Mouse (Mus musculus) liver, embryonic 14.5 days (tissue): ENCODE measurements around the gene Atxn7l1. TPM values are rescaled to one million over a fixed set of nuclear protein-coding genes. Genes with fewer than 3 reads are reported as not detected.

Source experiments
- ATAC-seq: fragments of 200-750 bp; cut with Nextera tagmentation; 2 replicates; pipeline ENCODE4 v1.8.0; 2017; ENCODE audit warnings: moderate number of reproducible peaks, mild to moderate bottlenecking, moderate library complexity; ENCODE audit not compliant: insufficient read depth
- DNase-seq, 3 experiments: peaks; one replicate each; pipeline ENCODE4 v3.0.0-alpha.2; 2012 to 2013; ENCODE audit warnings: low read depth in 3 of 3, low spot score in 3 of 3
- H3K27ac ChIP-seq: fragments of 300-500 bp; sonication (generic); 2 replicates; pipeline ENCODE4 v1.5.1; 2014; ENCODE audit warnings: moderate library complexity, mild to moderate bottlenecking, control low read depth, inconsistent platforms
- H3K27me3 ChIP-seq: fragments of 300-500 bp; sonication (generic); 2 replicates; pipeline ENCODE4 v1.6.1; 2014; ENCODE audit warnings: mild to moderate bottlenecking, low read length, moderate library complexity; ENCODE audit not compliant: control insufficient read depth, insufficient read depth
- H3K36me3 ChIP-seq: fragments of 300-500 bp; sonication (generic); replicated peaks from 2 replicates; pipeline ENCODE4 v1.6.1; 2014; ENCODE audit warnings: low read depth; ENCODE audit not compliant: control insufficient read depth, insufficient read depth
- H3K4me1 ChIP-seq, 2 experiments: fragments of 200-500 bp in 1 of 2; fragments of 300-500 bp in 1 of 2; sonication (generic) in 1 of 2; replicated peaks; 2 replicates each; pipeline ENCODE4 v1.6.1; 2012 to 2014; ENCODE audit warnings: antibody characterized with exemption in 1 of 2, inconsistent platforms in 1 of 2, low read length in 1 of 2; ENCODE audit not compliant: control insufficient read depth in 2 of 2, insufficient read depth in 2 of 2
- H3K4me2 ChIP-seq: fragments of 300-500 bp; sonication (generic); 2 replicates; pipeline ENCODE4 v1.6.1; 2014; ENCODE audit warnings: low read depth, mild to moderate bottlenecking, control low read depth, moderate library complexity
- H3K4me3 ChIP-seq, 2 experiments: fragments of 200-500 bp in 1 of 2; fragments of 300-500 bp in 1 of 2; sonication (generic) in 1 of 2; 2 replicates each; pipeline ENCODE4 v1.5.1; 2012 to 2014; ENCODE audit warnings: low read depth in 2 of 2, low read length in 2 of 2, mild to moderate bottlenecking in 2 of 2, control low read depth in 1 of 2, inconsistent platforms in 1 of 2, moderate library complexity in 1 of 2; ENCODE audit not compliant: insufficient read depth in 1 of 2
- H3K9ac ChIP-seq: fragments of 300-500 bp; sonication (generic); replicated peaks from 2 replicates; pipeline ENCODE4 v1.6.1; 2014; ENCODE audit warnings: mild to moderate bottlenecking, control low read depth, moderate library complexity
- H3K9me3 ChIP-seq: fragments of 300-500 bp; sonication (generic); 2 replicates; pipeline ENCODE4 v1.6.1; 2016; ENCODE audit warnings: low read length, mixed read lengths; ENCODE audit not compliant: control insufficient read depth
- CTCF ChIP-seq: IDR thresholded peaks from 2 replicates; pipeline ENCODE4 v1.5.1; 2016; ENCODE audit warnings: antibody characterized with exemption, low read depth, control low read depth
- EP300 ChIP-seq: IDR thresholded peaks from 2 replicates; pipeline ENCODE4 v1.6.1; 2016; ENCODE audit warnings: antibody characterized with exemption, low read depth
- WGBS: fragments of 180-500 bp; shearing (Covaris S2); extraction: QIAGEN DNeasy Blood & Tissue Kit; methylation state at CpG from one replicate; pipeline ENCODE4 v1.1.7; 2014; ENCODE audit not compliant: insufficient replicate concordance; 5-methylcytosine and 5-hydroxymethylcytosine counted together
- polyA plus RNA-seq, 2 experiments: library from polyadenylated mRNA; depleted of rRNA in 1 of 2; stranded (reverse) in 1 of 2; unstranded in 1 of 2; fragments of >200 nt; fragmentation: Nextera tagmentation in 1 of 2; extraction: Ambion mirVana in 1 of 2; gene quantifications; 2 replicates each; pipeline versions ENCODE4 v1.2.1 to v1.2.3; 2012 to 2014

Gene Atxn7l1
- polyA plus RNA-seq, 2 experiments, result 13.3 to 13.9 TPM

DNA sequence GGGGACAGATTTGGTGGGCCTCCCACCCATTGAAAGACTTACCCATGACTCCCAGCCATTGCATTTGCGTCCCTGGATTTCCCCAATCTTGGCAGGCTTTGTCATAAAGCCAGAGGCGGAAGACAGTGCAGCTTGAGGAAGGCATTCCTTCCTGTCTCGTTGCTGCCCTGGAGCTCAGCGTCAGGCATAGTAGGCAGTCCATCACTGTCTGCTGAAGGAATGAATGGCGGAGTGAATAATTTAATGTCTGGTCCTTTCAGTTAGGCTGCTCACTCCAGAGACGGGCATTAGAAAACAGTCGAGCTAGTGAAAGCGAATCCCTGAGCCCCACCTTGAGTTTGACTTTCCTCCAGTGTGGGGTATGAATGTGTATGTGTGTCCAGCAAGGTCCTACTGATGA, 99.4 kb downstream of the Atxn7l1 start:
- no peaks in the 10 kb centered on the region for H3K9me3 ChIP-seq
- no peak overlapping the region for H3K4me2 ChIP-seq
- ATAC-seq (no peak), DNase-seq (no peak)
- no peaks in the 10 kb centered on the region for H3K36me3 ChIP-seq
- H3K27ac ChIP-seq, result no peak overlapping the region
- 76% methylated on average over 8 of the region's 8 CpGs for WGBS
- TF ChIP-seq EP300, result no peak
- no peak for TF ChIP-seq CTCF
- H3K27me3 ChIP-seq, result no peaks in the 10 kb centered on the region
- H3K4me1 ChIP-seq, result no peaks in the 10 kb centered on the region
- H3K9ac ChIP-seq, result no peak overlapping the region
- no peak overlapping the region for H3K4me3 ChIP-seq

- no peak overlapping the region for H3K9ac ChIP-seq
- 75% methylated on average over 6 of the region's 6 CpGs for WGBS
- H3K4me1 ChIP-seq, result no peaks in the 10 kb centered on the region
- H3K27ac ChIP-seq, result no peak overlapping the region
- no peaks in the 10 kb centered on the region for H3K9me3 ChIP-seq
- DNase-seq (no peak), ATAC-seq (no peak)
- H3K4me3 ChIP-seq, result no peak overlapping the region
- no peak overlapping the region for H3K4me2 ChIP-seq
- TF ChIP-seq EP300, result no peak
- TF ChIP-seq CTCF, result no peak
- H3K27me3 ChIP-seq, result no peaks in the 10 kb centered on the region
- no peaks in the 10 kb centered on the region for H3K36me3 ChIP-seq
These were observed 102.7 kb downstream of the Atxn7l1 start for GRCm38 (mm10) chr12:33250197-33250596.

GRCm38 (mm10) chr12:33251399-33251798, 103.9 kb downstream of the Atxn7l1 start:
- Histone ChIP-seq H3K9me3 (no peaks in the 10 kb centered on the region), H3K9ac (no peak overlapping the region), H3K4me2 (no peak overlapping the region), H3K27me3 (no peaks in the 10 kb centered on the region), H3K4me3 (no peak overlapping the region), H3K27ac (no peak overlapping the region), H3K36me3 (no peaks in the 10 kb centered on the region), H3K4me1 (no peaks in the 10 kb centered on the region)
- DNase-seq (no peak), ATAC-seq (no peak)
- no peak for TF ChIP-seq CTCF
- no peak for TF ChIP-seq EP300
- WGBS, result 77% methylated on average over 8 of the region's 8 CpGs

DNA sequence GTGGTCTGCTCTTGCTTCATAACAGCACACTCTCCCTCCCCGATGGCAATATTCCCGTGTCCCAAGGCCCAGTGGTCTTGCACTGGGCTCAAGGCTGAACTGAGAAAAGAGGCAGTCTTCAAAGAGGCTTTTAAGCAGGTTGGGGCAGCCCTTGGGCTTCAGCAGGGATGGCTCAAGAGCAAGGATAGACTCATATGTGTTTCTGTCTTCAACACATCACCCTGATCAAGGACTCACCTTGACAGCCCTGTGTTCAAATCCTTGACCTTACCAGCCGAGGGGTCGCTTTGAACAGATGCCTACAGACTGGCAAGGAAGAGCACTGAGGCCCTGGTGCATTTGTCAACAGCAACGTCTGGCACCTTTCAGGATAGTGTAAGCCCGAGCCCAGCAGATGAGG, 105.1 kb downstream of the Atxn7l1 start:
- Histone ChIP-seq H3K27ac (no peak overlapping the region), H3K4me3 (no peak overlapping the region), H3K9me3 (no peaks in the 10 kb centered on the region), H3K4me2 (no peak overlapping the region), H3K27me3 (no peaks in the 10 kb centered on the region), H3K4me1 (no peaks in the 10 kb centered on the region), H3K9ac (no peak overlapping the region), H3K36me3 (no peaks in the 10 kb centered on the region)
- TF ChIP-seq EP300, result no peak
- no peak for TF ChIP-seq CTCF
- ATAC-seq (no peak), DNase-seq (no peak)
- 72% methylated on average over 6 of the region's 6 CpGs for WGBS

- Histone ChIP-seq H3K27ac (no peak overlapping the region), H3K9ac (no peak overlapping the region), H3K36me3 (no peaks in the 10 kb centered on the region), H3K27me3 (no peaks in the 10 kb centered on the region), H3K9me3 (no peaks in the 10 kb centered on the region), H3K4me1 (no peaks in the 10 kb centered on the region), H3K4me2 (no peak overlapping the region), H3K4me3 (no peak overlapping the region)
- ATAC-seq (no peak), DNase-seq (no peak)
- WGBS, result 69% methylated on average over 9 of the region's 9 CpGs
- no peak for TF ChIP-seq EP300
- no peak for TF ChIP-seq CTCF
These were observed 105.7 kb downstream of the Atxn7l1 start for GRCm38 (mm10) chr12:33253206-33253605.

DNA sequence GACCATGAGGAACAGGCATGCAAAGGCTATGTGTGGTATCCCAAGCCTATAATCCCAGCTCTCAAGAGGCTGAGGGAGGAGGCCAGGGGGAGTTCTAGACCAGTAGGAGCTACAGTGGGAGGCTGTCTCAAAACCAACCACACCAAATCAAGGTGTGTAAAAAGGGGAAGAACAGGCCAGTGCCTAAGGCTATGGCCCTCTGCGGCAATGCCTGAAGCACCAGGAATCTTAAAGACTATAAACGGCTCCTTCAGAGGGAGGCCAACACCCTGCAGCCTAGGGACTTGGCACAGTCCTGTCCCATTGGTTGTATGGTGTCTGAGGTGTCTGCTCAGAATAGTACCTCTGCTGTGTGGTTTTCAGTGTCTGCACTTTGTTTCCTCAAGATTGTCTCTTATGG, 107.8 kb downstream of the Atxn7l1 start:
- H3K9me3 ChIP-seq, result no peaks in the 10 kb centered on the region
- DNase-seq, result no peak
- no peaks in the 10 kb centered on the region for H3K4me1 ChIP-seq
- H3K4me2 ChIP-seq, result no peak overlapping the region
- ATAC-seq, result no peak
- H3K36me3 ChIP-seq, result no peaks in the 10 kb centered on the region
- TF ChIP-seq CTCF, result no peak
- no peak for TF ChIP-seq EP300
- WGBS, result 84% methylated on average over 2 of the region's 2 CpGs
- no peak overlapping the region for H3K4me3 ChIP-seq
- H3K27ac ChIP-seq, result no peak overlapping the region
- no peak overlapping the region for H3K9ac ChIP-seq
- H3K27me3 ChIP-seq, result no peaks in the 10 kb centered on the region
